In the genomic region with DNA sequence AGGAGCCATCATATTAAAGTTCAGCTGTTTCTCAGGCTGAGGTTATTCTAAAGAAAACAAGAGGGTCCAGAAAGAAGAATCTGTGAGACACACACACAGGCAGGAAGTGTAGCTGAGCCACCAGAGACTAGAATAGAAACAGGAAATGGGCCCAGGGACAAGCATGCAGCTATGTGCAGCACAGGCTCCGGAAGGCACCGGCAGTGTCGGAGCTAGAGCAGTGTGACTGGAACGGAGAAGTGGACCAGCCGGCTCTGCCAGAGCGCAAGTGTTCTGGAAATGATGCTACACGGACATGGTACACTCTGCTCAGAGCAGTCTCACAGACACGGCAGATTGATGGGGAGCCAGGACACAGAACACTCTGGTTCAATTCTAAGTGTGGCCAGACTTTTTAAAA, we compare ENCODE assay signal across 8 mouse cellular contexts. TPM values are rescaled to one million over a fixed set of nuclear protein-coding genes. Genes with fewer than 3 reads are reported as not detected.
DNase-seq lines count a peak whose midpoint lies in the region; ATAC-seq and TF ChIP-seq lines count a peak whose summit lies in the region.

No protein-coding gene starts in this region.

- no peak for ATAC-seq in forebrain, embryonic 16.5 days
- peak; percentile 27; the same call in 1 of the 2 replicates for ATAC-seq in forebrain, postnatal 0 days
- ATAC-seq in hematopoietic stem cell, adult 5-6 weeks (replicated peaks in 1 of 2; ENCODE audit: insufficient read depth in 1 of 2, low FRiP score in 2 of 2, low TSS enrichment in 1 of 2, low read depth in 1 of 2, poor library complexity in 2 of 2, severe bottlenecking in 2 of 2), result peak; percentile 93 to 94
- peak; percentile 63; the same call in 1 of the 2 replicates for ATAC-seq in stomach, embryonic 15.5 days (ENCODE audit: insufficient read depth, low FRiP score, low read depth)

- H3K4me3 ChIP-seq in forebrain, embryonic 10.5 days, result no peak overlapping the region
- H3K4me3 ChIP-seq in forebrain, embryonic 16.5 days (replicated peaks; ENCODE audit: low read length), result no peak overlapping the region
- H3K4me3 ChIP-seq in forebrain, postnatal 0 days (ENCODE audit: low read depth, low read length), result no peak overlapping the region
- H3K4me3 ChIP-seq in stomach, embryonic 15.5 days (replicated peaks), result no peak overlapping the region

- H3K4me2 ChIP-seq in forebrain, embryonic 16.5 days (ENCODE audit: low read length), result no peak overlapping the region
- H3K4me2 ChIP-seq in forebrain, postnatal 0 days (ENCODE audit: low read depth), result no peak overlapping the region
- H3K4me2 ChIP-seq in stomach, embryonic 15.5 days, result 0 out of 2 replicates have a peak overlapping the region, but pooled peaks have one; percentile 14

- no peak for TF ChIP-seq CTCF in forebrain, postnatal 0 days (IDR thresholded peaks at IDR 0.05; ENCODE audit: low read depth)

- peak overlapping the region; percentile 15; the same call in 1 of the 2 replicates for H3K27ac ChIP-seq in forebrain, embryonic 10.5 days
- H3K27ac ChIP-seq in forebrain, embryonic 16.5 days (ENCODE audit: low read length), result no peak overlapping the region
- H3K27ac ChIP-seq in forebrain, postnatal 0 days (ENCODE audit: low read depth, low read length), result peak overlapping the region; percentile 45; the same call in 1 of the 2 replicates
- peak overlapping the region; percentile 57 for H3K27ac ChIP-seq in stomach, embryonic 15.5 days

- peaks cover 38% of the 10 kb centered on the region for H3K4me1 ChIP-seq in forebrain, embryonic 10.5 days
- H3K4me1 ChIP-seq in forebrain, embryonic 16.5 days (replicated peaks; ENCODE audit: control insufficient read depth, insufficient read depth, low read length), result 0 out of 2 replicates have a peak, but pooled peaks cover 2% of the 10 kb centered on the region
- H3K4me1 ChIP-seq in forebrain, postnatal 0 days (ENCODE audit: insufficient read depth), result no peaks in the 10 kb centered on the region
- H3K4me1 ChIP-seq in stomach, embryonic 15.5 days, result peaks cover 19% of the 10 kb centered on the region

- WGBS in forebrain, embryonic 10.5 days, result 67% methylated on average over 8 of the region's 8 CpGs
- WGBS in forebrain, embryonic 16.5 days, result 89% methylated on average over 8 of the region's 8 CpGs
- 76% methylated on average over 8 of the region's 8 CpGs for WGBS in forebrain, postnatal 0 days
- WGBS in stomach, embryonic 15.5 days, result 28% methylated on average over 8 of the region's 8 CpGs

- H3K27me3 ChIP-seq in forebrain, embryonic 10.5 days (ENCODE audit: poor library complexity, severe bottlenecking), result no peaks in the 10 kb centered on the region
- H3K27me3 ChIP-seq in forebrain, embryonic 16.5 days (replicated peaks; ENCODE audit: control insufficient read depth, insufficient read depth, low read length), result no peaks in the 10 kb centered on the region
- H3K27me3 ChIP-seq in forebrain, postnatal 0 days (ENCODE audit: insufficient read depth, low read length), result no peaks in the 10 kb centered on the region
- H3K27me3 ChIP-seq in stomach, embryonic 15.5 days (replicated peaks), result no peaks in the 10 kb centered on the region

- no peaks in the 10 kb centered on the region for H3K9me3 ChIP-seq in forebrain, embryonic 10.5 days
- no peaks in the 10 kb centered on the region for H3K9me3 ChIP-seq in forebrain, embryonic 16.5 days (ENCODE audit: control insufficient read depth, low read length)
- no peaks in the 10 kb centered on the region for H3K9me3 ChIP-seq in forebrain, postnatal 0 days (ENCODE audit: low read length)
- H3K9me3 ChIP-seq in stomach, embryonic 15.5 days, result no peaks in the 10 kb centered on the region

- peaks cover 97% of the 10 kb centered on the region for H3K36me3 ChIP-seq in forebrain, embryonic 10.5 days (replicated peaks)
- H3K36me3 ChIP-seq in forebrain, embryonic 16.5 days (ENCODE audit: control insufficient read depth, insufficient read depth), result no peaks in the 10 kb centered on the region; the same call in none of the 2 replicates
- H3K36me3 ChIP-seq in forebrain, postnatal 0 days (ENCODE audit: insufficient read depth), result peaks cover 19% of the 10 kb centered on the region
- H3K36me3 ChIP-seq in stomach, embryonic 15.5 days, result peaks cover 7% of the 10 kb centered on the region; the same call in 1 of the 2 replicates

- no peak overlapping the region for H3K9ac ChIP-seq in forebrain, embryonic 16.5 days (replicated peaks; ENCODE audit: low read depth, low read length)
- H3K9ac ChIP-seq in forebrain, postnatal 0 days, result no peak overlapping the region
- H3K9ac ChIP-seq in stomach, embryonic 15.5 days, result no peak overlapping the region

- no peak for DNase-seq in forebrain, embryonic 10.5 days (ENCODE audit: extremely low spot score, low spot score)
- peak; percentile 51 for DNase-seq in adrenal gland, postnatal 25 days
- DNase-seq in forebrain, postnatal 0 days, result no peak
- DNase-seq in layer of hippocampus, postnatal 10 days (ENCODE audit: low spot score in 2 of 2), result peak; percentile 34 to 55
- peak; percentile 85 to 89 for DNase-seq in lung, postnatal 4 days

RNA-seq across cellular contexts. Expression of a gene that starts 34.5 kb away (rescaled TPM):
- 16.3 and 17.3 TPM in 2 replicates for polyA plus RNA-seq in forebrain, embryonic 10.5 days (2016; fragmentation: Nextera tagmentation; extraction: Ambion mirVana)
- polyA plus RNA-seq in forebrain, embryonic 16.5 days (2015; fragmentation: Nextera tagmentation; extraction: Ambion mirVana), result 14.7 and 15.5 TPM in 2 replicates
- total RNA-seq in adrenal gland, postnatal 25 days (2021), result 17.1 and 24.6 TPM in 2 replicates
- 9.5 and 12.0 TPM in 2 replicates for total RNA-seq in forebrain, postnatal 0 days (2014; rRNA removed)
- polyA plus RNA-seq in forebrain, postnatal 0 days (2015; fragmentation: Nextera tagmentation; extraction: Ambion mirVana), result 9.2 and 12.5 TPM in 2 replicates
- total RNA-seq in hematopoietic stem cell, adult 5-6 weeks (2017), result 8.2 and 13.4 TPM in 2 replicates
- 10 to 100 TPM in 1 of 2 experiments, 1 to 10 TPM in 1; 9.2 to 10.8 TPM for total RNA-seq in layer of hippocampus, postnatal 10 days (2021)
- polyA plus RNA-seq in stomach, embryonic 15.5 days (2015; fragmentation: Nextera tagmentation; extraction: Ambion mirVana), result 14.7 and 18.7 TPM in 2 replicates

RNA-seq across cellular contexts. Expression of a gene that starts 49.6 kb away (rescaled TPM):
- polyA plus RNA-seq in forebrain, embryonic 10.5 days (2016; fragmentation: Nextera tagmentation; extraction: Ambion mirVana), result 35.3 and 38.8 TPM in 2 replicates
- polyA plus RNA-seq in forebrain, embryonic 16.5 days (2015; fragmentation: Nextera tagmentation; extraction: Ambion mirVana), result 36.4 and 41.4 TPM in 2 replicates
- 73.6 and 79.7 TPM in 2 replicates for total RNA-seq in adrenal gland, postnatal 25 days (2021)
- total RNA-seq in forebrain, postnatal 0 days (2014; rRNA removed), result 36.2 and 51.0 TPM in 2 replicates
- polyA plus RNA-seq in forebrain, postnatal 0 days (2015; fragmentation: Nextera tagmentation; extraction: Ambion mirVana), result 12.7 and 19.3 TPM in 2 replicates
- total RNA-seq in hematopoietic stem cell, adult 5-6 weeks (2017), result 40.4 and 47.2 TPM in 2 replicates
- total RNA-seq in layer of hippocampus, postnatal 10 days (2021), result 10 to 100 TPM; 74.6 to 76.4 TPM
- polyA plus RNA-seq in stomach, embryonic 15.5 days (2015; fragmentation: Nextera tagmentation; extraction: Ambion mirVana), result 27.0 and 29.2 TPM in 2 replicates

RNA-seq across cellular contexts. Expression of a gene that starts 57.0 kb away (rescaled TPM):
- 2.4 and 2.8 TPM in 2 replicates for polyA plus RNA-seq in forebrain, embryonic 10.5 days (2016; fragmentation: Nextera tagmentation; extraction: Ambion mirVana)
- polyA plus RNA-seq in forebrain, embryonic 16.5 days (2015; fragmentation: Nextera tagmentation; extraction: Ambion mirVana), result 3.5 and 4.5 TPM in 2 replicates
- 20.9 and 23.0 TPM in 2 replicates for total RNA-seq in adrenal gland, postnatal 25 days (2021)
- 14.8 and 21.2 TPM in 2 replicates for total RNA-seq in forebrain, postnatal 0 days (2014; rRNA removed)
- polyA plus RNA-seq in forebrain, postnatal 0 days (2015; fragmentation: Nextera tagmentation; extraction: Ambion mirVana), result 9.3 and 9.6 TPM in 2 replicates
- 10.0 and 27.3 TPM in 2 replicates for total RNA-seq in hematopoietic stem cell, adult 5-6 weeks (2017)
- total RNA-seq in layer of hippocampus, postnatal 10 days (2021), result 10 to 100 TPM; 34.3 to 38.8 TPM
- 5.4 and 5.8 TPM in 2 replicates for polyA plus RNA-seq in stomach, embryonic 15.5 days (2015; fragmentation: Nextera tagmentation; extraction: Ambion mirVana)

Comparison
In these comparisons a context has a peak if more than half of its experiments do, and no peak if none do; other contexts are left out.
1. DNase-seq: peak in adrenal gland, postnatal 25 days (single experiment), layer of hippocampus, postnatal 10 days (2 of 2) and lung, postnatal 4 days (2 of 2); none in forebrain, embryonic 10.5 days (single experiment) and forebrain, postnatal 0 days (single experiment).